Mouse (Mus musculus): ENCODE measurements around the gene Anapc16. TPM values are rescaled to one million over a fixed set of nuclear protein-coding genes. Genes with fewer than 3 reads are reported as not detected.

The Anapc16 gene
- polyA plus RNA-seq, 1 experiment from 2014 or later, result 55.3 TPM

- Histone ChIP-seq H3K4me1 (peaks cover 41% of the 10 kb centered on the region), H3K9ac (peak overlapping the region; percentile 40), H3K27me3 (replicated peaks) (peaks cover 36% of the 10 kb centered on the region), H3K27ac (no peak overlapping the region), H3K9me3 (replicated peaks) (0 out of 2 replicates have a peak, but pooled peaks cover 5% of the 10 kb centered on the region), H3K4me2 (peak overlapping the region; percentile 62), H3K36me3 (no peaks in the 10 kb centered on the region), H3K4me3 (peak overlapping the region; percentile 41)
- under 1% methylated on average over 25 of the region's 25 CpGs for WGBS (ENCODE audit: insufficient replicate concordance)
- peak; percentile 81 for ATAC-seq
Observed at GRCm38 (mm10) chr10:59969821-59970449, 33.0 kb downstream of the Anapc16 start.

- 62% methylated on average over 6 of the region's 6 CpGs for WGBS (ENCODE audit: insufficient replicate concordance)
Observed at GRCm38 (mm10) chr10:59967309-59967942, 35.5 kb downstream of the Anapc16 start.

GRCm38 (mm10) chr10:59966743-59967142 is 36.2 kb downstream of the Anapc16 start:
- H3K9me3 ChIP-seq (replicated peaks), result 0 out of 2 replicates have a peak, but pooled peaks cover 5% of the 10 kb centered on the region
- H3K4me2 ChIP-seq, result no peak overlapping the region
- ATAC-seq, result no peak
- no peak overlapping the region for H3K9ac ChIP-seq
- H3K4me3 ChIP-seq, result no peak overlapping the region
- H3K4me1 ChIP-seq, result peaks cover 33% of the 10 kb centered on the region
- H3K27me3 ChIP-seq (replicated peaks), result peaks cover 36% of the 10 kb centered on the region
- H3K36me3 ChIP-seq, result no peaks in the 10 kb centered on the region
- H3K27ac ChIP-seq, result no peak overlapping the region
- WGBS (ENCODE audit: insufficient replicate concordance), result 71% methylated on average over 6 of the region's 6 CpGs

More at GRCm38 (mm10) chr10:59967309-59967942, 35.5 kb downstream of the Anapc16 start:
- Histone ChIP-seq H3K4me2 (no peak overlapping the region), H3K9me3 (replicated peaks) (0 out of 2 replicates have a peak, but pooled peaks cover 5% of the 10 kb centered on the region), H3K4me3 (no peak overlapping the region), H3K4me1 (peaks cover 33% of the 10 kb centered on the region), H3K27me3 (replicated peaks) (peaks cover 36% of the 10 kb centered on the region), H3K36me3 (no peaks in the 10 kb centered on the region), H3K27ac (no peak overlapping the region), H3K9ac (no peak overlapping the region)
- no peak for ATAC-seq

GRCm38 (mm10) chr10:59965788-59966187 is 37.1 kb downstream of the Anapc16 start:
- Histone ChIP-seq H3K4me1 (peaks cover 29% of the 10 kb centered on the region), H3K9me3 (replicated peaks) (0 out of 2 replicates have a peak, but pooled peaks cover 5% of the 10 kb centered on the region), H3K4me3 (no peak overlapping the region), H3K27ac (no peak overlapping the region), H3K9ac (no peak overlapping the region), H3K27me3 (replicated peaks) (peaks cover 32% of the 10 kb centered on the region), H3K36me3 (no peaks in the 10 kb centered on the region), H3K4me2 (no peak overlapping the region)
- ATAC-seq, result no peak
- WGBS (ENCODE audit: insufficient replicate concordance), result 82% methylated on average over 8 of the region's 8 CpGs

GRCm38 (mm10) chr10:59965362-59965695 is 37.6 kb downstream of the Anapc16 start:
- Histone ChIP-seq H3K27me3 (replicated peaks) (peaks cover 27% of the 10 kb centered on the region), H3K9me3 (replicated peaks) (0 out of 2 replicates have a peak, but pooled peaks cover 5% of the 10 kb centered on the region), H3K36me3 (no peaks in the 10 kb centered on the region), H3K4me2 (no peak overlapping the region), H3K4me1 (peaks cover 24% of the 10 kb centered on the region), H3K9ac (no peak overlapping the region), H3K27ac (no peak overlapping the region), H3K4me3 (no peak overlapping the region)
- WGBS (ENCODE audit: insufficient replicate concordance), result 59% methylated on average over 9 of the region's 9 CpGs
- ATAC-seq, result no peak

GRCm38 (mm10) chr10:59964504-59965361 is 38.2 kb downstream of the Anapc16 start:
- ATAC-seq, result peak; percentile 30; the same call in 1 of the 2 replicates
- WGBS (ENCODE audit: insufficient replicate concordance), result 18% methylated on average over 23 of the region's 23 CpGs

DNA sequence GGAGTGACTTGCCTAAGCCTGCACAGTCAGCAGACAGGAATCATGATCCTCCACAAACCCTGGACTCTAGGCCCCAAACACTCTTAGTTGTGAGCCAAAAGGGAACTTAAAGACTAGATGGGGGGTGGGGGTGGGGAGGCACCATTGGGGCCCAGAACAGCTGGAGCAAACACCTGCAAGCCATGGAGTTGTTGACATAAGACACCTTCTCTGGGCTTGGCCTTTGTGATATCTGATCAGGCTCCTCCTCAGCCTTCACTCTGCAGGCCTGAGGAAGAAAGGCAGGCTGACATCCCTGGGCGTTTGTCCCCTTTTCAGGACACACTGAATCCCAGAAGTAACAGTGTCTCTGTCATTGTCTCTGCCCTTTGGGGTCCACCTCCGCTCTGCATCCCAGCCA is 39.3 kb downstream of the Anapc16 start:
- 59% methylated on average over 2 of the region's 2 CpGs for WGBS (ENCODE audit: insufficient replicate concordance)
- ATAC-seq, result no peak
- no peak overlapping the region for H3K27ac ChIP-seq

More at GRCm38 (mm10) chr10:59964504-59965361, 38.2 kb downstream of the Anapc16 start:
- no peaks in the 10 kb centered on the region for H3K36me3 ChIP-seq
- H3K4me2 ChIP-seq, result peak overlapping the region; percentile 43
- peaks cover 21% of the 10 kb centered on the region for H3K27me3 ChIP-seq (replicated peaks)
- H3K27ac ChIP-seq, result no peak overlapping the region
- no peak overlapping the region for H3K9ac ChIP-seq
- no peak overlapping the region for H3K4me3 ChIP-seq
- 0 out of 2 replicates have a peak, but pooled peaks cover 5% of the 10 kb centered on the region for H3K9me3 ChIP-seq (replicated peaks)
- H3K4me1 ChIP-seq, result peaks cover 18% of the 10 kb centered on the region

GRCm38 (mm10) chr10:59959517-59959916 is 43.4 kb downstream of the Anapc16 start:
- H3K36me3 ChIP-seq, result no peaks in the 10 kb centered on the region

More for the DNA sequence above, 39.3 kb downstream of the Anapc16 start:
- Histone ChIP-seq H3K9ac (no peak overlapping the region), H3K4me1 (peaks cover 14% of the 10 kb centered on the region), H3K36me3 (no peaks in the 10 kb centered on the region), H3K9me3 (replicated peaks) (0 out of 2 replicates have a peak, but pooled peaks cover 5% of the 10 kb centered on the region), H3K27me3 (replicated peaks) (peaks cover 25% of the 10 kb centered on the region), H3K4me2 (no peak overlapping the region), H3K4me3 (no peak overlapping the region)

GRCm38 (mm10) chr10:59958458-59958857 is 44.5 kb downstream of the Anapc16 start:
- Histone ChIP-seq H3K27me3 (replicated peaks) (peaks cover 54% of the 10 kb centered on the region), H3K4me2 (no peak overlapping the region)
- ATAC-seq, result no peak

More at GRCm38 (mm10) chr10:59959517-59959916, 43.4 kb downstream of the Anapc16 start:
- Histone ChIP-seq H3K9me3 (replicated peaks) (no peaks in the 10 kb centered on the region), H3K27ac (no peak overlapping the region), H3K27me3 (replicated peaks) (peaks cover 46% of the 10 kb centered on the region), H3K4me1 (peaks cover 8% of the 10 kb centered on the region), H3K9ac (no peak overlapping the region), H3K4me2 (no peak overlapping the region), H3K4me3 (no peak overlapping the region)
- 66% methylated on average over 12 of the region's 12 CpGs for WGBS (ENCODE audit: insufficient replicate concordance)
- no peak for ATAC-seq

GRCm38 (mm10) chr10:59957171-59958149 is 45.5 kb downstream of the Anapc16 start:
- Histone ChIP-seq H3K9ac (no peak overlapping the region), H3K4me3 (no peak overlapping the region), H3K36me3 (no peaks in the 10 kb centered on the region), H3K27ac (no peak overlapping the region), H3K9me3 (replicated peaks) (no peaks in the 10 kb centered on the region), H3K4me1 (peaks cover 13% of the 10 kb centered on the region), H3K27me3 (replicated peaks) (peaks cover 57% of the 10 kb centered on the region), H3K4me2 (no peak overlapping the region)
- 35% methylated on average over 25 of the region's 25 CpGs for WGBS (ENCODE audit: insufficient replicate concordance)
- ATAC-seq, result no peak

More at GRCm38 (mm10) chr10:59958458-59958857, 44.5 kb downstream of the Anapc16 start:
- Histone ChIP-seq H3K27ac (no peak overlapping the region), H3K4me3 (no peak overlapping the region), H3K9ac (no peak overlapping the region), H3K36me3 (no peaks in the 10 kb centered on the region), H3K9me3 (replicated peaks) (no peaks in the 10 kb centered on the region), H3K4me1 (0 out of 2 replicates have a peak, but pooled peaks cover 3% of the 10 kb centered on the region)
- WGBS (ENCODE audit: insufficient replicate concordance), result 38% methylated on average over 5 of the region's 5 CpGs

GRCm38 (mm10) chr10:59956681-59957080 is 46.3 kb downstream of the Anapc16 start:
- H3K27ac ChIP-seq, result no peak overlapping the region
- ATAC-seq, result no peak

More at GRCm38 (mm10) chr10:59956681-59957080, 46.3 kb downstream of the Anapc16 start:
- Histone ChIP-seq H3K4me1 (peaks cover 19% of the 10 kb centered on the region), H3K36me3 (no peaks in the 10 kb centered on the region), H3K27me3 (replicated peaks) (peaks cover 58% of the 10 kb centered on the region), H3K4me2 (no peak overlapping the region), H3K9me3 (replicated peaks) (no peaks in the 10 kb centered on the region), H3K4me3 (no peak overlapping the region), H3K9ac (no peak overlapping the region)
- whole genome bisulfite sequencing (ENCODE audit: insufficient replicate concordance), result 57% methylated on average over 5 of the region's 5 CpGs
